Mouse (Mus musculus) E14TG2a.4 (cell line): Measurements from ENCODE around the gene Cxcl16.
A peak's percentile ranks its signal among the peaks of the same experiment; 100 is the strongest.

ENCODE experiments used
- CTCF ChIP-seq: conservative IDR thresholded peaks from 2 replicates; pipeline ENCODE4 v1.5.1; 2014; ENCODE audit warnings: low read length
- POU5F1 ChIP-seq: IDR thresholded peaks from 2 replicates; pipeline ENCODE4 v1.6.1; 2014; ENCODE audit warnings: low read length, borderline replicate concordance

DNA sequence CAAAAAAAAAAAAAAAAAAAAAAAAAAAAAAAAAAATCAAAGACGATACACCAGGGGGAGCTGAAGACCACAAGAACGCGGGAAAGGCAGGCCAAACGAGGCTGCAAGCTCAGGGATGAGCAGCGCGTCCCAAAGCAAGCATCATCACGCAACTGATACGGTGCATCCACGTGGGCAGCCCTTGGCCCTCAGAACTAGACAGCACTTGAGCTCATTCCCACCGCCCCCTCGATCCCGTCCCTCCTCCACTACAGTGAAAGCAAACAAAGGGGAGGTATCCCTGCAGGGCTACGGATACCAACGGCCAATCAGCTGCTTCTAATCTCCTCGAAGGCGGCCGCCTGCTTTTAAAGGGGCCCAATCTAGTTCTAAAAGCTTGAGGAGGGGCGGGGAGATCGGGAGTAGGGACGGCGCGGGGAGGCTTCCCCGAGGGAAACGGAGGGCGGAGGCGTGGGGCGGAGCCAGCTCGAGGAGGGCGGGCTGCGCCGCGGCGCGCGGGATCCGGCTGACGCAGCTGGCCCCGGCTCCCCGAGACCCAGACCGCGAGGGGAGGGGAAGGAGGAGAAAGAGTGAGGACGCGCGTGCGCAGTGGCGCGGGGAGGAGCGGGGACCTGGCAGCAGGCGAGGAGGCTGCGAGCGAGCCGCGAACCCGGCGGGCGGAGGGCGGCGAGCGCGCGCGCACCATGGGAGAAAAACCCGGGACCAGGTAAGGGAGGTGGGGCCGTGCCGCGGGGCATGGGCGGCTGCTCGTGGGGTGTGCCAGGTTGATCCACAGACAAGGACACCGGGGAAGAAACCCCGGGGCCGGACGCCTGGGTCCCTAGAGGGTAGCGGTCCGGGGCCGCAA, 27.5 kb downstream of the Cxcl16 start, which contains the start of gene Arrb2:
- TF ChIP-seq CTCF (0 out of 2 replicates have a peak, but pooled peaks have one; percentile 3), POU5F1 (no peak)
